Mouse (Mus musculus): ENCODE data around the gene Capn11.

Capn11 gene

DNA sequence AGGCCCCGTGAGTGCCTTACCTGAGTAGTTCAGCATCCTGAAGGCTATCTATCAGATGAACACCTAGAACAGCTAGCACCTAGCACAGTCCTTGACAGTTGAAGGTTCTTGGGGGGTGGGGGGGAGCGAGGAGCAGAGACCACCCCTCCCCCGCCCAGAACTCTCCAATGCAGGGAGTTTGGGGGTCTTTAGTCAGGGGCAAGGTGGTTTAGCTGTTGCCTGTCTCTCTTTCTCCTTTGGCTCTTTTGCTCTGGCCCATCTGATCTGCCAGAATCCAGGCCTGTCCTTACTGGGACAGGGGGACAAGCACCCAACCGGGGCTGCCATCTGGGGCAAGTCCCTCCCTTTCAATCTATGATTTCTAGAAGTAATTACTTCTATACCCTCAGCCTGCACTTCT lies at the start of gene Capn11:
TSS of gene Capn11 (minus strand) at position 101 of the 400 bp plus-strand sequence.
- DNase-seq, result no peak

DNA sequence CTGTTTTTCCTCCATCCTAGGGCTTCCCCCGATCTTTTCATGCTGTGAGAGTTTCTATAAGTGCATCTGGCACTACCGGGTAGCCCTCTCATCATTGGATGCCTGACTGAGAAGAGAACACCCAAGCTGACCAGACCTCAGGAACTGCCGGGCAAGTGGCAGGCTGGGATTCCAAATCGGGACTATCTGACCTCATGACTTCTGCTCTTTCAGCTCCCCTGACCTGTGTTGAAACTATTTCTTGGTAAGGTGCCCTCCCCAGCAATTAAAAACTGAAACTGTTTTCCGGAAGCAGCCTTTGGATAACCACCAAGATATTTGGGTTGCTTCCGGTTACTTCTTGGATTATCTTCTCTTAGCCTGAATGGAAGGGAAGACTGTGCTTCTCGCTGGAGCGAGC lies 49.1 kb upstream of the Capn11 start:
- DNase-seq, result no peak

DNA sequence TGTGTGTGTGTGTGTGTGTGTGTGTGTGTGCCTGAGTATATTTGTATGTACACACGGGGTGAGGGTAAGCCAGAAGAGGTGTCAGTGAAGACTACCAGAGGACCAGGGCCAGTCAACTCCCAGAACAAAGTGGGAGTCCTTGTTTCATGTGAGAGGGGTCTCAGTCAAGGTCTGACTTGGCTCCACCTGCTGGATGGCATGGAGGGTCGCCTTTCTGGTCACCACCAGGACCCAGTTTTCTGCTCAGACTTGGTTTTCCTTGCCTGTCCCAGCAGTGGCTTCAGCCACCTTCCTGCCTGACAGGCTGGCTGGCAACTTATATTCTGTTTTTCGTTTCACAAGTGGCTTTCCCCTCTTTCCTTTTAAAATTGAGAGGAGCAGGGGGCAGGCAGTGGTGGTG lies 48.3 kb upstream of the Capn11 start:
- no peak for DNase-seq

DNA sequence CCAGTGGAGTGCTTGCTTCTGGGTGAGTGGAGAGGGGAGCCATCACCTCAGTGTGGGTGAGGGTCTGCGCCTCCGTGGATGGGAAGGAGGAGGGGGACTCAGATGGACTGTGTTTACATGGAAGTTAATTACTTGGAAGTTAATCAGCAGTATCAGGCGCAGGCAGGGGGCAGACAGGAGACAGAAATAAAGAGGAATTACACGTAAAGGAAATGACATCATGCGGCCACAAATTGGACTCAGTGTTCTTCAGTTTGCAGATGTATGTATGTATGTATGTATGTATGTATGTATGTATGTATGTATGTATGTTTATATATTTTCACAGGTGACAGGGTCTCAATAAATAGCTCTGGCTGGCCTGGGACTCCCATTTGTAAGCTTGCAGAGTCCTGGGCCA lies 47.7 kb upstream of the Capn11 start:
- no peak for DNase-seq

DNA sequence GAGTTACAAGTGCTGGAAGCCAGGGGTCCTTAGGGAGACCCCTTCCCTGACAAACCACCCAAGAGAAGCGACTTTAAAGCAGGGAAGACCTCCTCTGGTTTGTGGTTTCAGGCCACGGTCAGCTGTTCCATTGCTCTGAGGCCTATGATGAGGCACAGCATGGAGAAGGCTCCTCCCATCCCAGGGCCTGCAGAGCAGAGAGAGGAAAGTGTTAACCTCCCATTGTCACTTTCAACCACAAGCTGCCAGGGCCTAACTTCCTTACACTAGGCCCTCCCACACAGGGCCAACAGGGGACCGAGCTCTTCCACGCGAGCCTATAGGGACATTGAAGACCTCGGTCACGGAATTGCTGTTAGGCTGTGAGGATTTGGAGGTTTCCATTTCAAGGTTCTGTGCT lies 44.1 kb upstream of the Capn11 start:
- no peak for DNase-seq

DNA sequence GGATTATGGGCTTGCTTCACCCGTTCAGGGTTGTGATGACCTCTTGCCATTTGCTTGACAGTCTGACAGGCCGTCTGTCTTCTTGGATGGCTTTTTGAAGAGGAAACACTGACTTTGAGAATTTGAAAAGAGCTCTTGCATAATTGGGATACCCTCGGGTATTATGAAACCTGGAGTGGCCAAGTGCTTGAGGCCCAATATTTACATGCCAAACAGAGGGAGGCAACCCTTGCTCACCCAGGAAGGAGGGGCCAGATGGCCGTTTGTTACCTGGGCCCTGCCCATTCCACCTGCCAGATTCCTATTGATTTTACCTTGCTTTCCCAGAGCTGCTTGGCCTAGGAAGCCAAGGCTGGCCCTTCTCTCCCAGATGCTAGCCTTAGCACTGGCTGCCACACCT lies 43.1 kb upstream of the Capn11 start:
- DNase-seq, result no peak

DNA sequence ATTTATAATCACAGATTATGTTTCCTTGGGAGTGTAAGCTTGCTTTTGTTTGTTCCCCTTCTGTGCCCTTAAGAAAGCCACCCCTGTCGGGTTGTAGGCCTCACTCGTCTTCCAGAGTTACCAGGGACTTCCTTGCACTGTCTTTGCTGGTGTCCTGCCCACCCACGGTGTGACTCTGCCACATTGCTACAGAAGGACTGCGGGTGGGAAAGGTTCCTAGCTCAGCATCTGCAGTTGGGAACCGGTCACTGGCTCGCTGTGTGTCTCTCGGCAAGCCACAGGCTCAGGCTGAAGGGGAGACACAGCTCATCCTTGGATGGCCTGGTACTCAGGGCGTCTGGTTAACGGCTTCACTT lies 42.1 kb upstream of the Capn11 start:
- DNase-seq, result no peak

DNA sequence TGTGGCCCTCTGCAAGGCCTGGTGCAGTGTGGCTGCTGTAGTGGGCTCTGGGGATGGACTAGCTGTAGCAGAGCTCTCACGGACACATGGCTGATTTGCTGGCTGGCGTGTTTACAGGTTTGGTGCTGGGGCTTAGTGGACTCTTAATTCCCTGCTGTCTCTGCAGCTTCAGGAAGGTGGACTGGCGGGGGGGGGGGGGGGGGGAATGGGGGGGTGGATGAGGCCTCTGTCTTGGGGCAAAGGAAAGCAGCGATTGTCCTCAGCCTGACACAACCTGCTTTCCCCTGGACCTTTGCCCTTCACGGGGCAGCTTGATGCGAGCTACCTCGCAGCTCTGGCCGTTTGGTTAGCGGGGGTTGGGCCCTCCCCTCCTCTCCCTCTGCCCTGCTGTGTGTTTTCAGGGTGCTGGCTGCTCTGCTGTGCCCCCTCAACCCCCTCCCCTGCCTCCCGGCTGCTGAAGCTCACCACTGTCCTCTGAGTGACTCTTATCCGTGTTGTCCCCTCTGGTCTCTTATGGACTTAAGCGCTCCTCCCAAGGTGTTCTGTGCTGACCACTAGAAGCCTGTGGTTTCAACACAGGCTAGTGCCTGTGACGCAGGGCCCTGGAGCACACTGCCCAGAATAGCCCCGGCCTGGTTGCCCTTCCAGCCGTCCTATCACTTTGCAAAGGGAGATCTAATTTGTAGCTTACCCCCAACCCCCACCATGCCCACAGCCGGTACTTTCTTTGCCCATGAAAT lies 41.5 kb upstream of the Capn11 start:
- DNase-seq, result peak in 1 of 2 experiments; percentile 41

DNA sequence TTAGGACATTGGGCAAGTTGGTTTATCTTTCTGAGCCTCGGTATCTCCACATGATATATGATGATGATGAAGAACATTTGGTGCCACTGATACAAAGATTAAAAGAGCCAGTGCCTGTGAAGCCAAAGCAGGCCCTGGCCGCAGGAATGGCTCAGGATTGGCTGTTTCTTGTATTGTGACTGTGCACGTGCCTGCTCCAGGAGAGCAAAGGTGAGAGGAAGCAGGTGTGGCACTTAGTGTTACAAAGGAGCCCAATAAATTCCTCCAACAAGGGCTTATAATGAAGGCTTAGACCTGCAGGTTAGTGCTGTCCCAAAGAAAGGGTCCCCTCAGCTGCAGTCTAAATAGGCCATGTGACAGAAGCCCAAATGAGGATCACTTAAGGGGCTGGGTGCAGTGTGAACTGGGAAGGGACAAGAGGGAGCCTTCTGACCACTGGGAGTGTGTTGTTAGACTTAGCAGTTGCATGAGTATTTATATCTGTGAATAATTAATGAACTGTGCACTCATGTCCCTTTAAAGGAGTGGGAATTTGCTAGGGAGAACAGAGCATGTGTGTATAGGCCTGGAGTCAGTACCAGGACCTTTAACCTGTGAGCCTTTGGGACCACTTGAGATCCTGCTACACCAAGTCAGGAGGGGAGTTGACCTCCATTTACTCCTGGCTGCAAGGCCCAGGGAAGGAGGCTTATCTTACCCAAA lies 40.1 kb upstream of the Capn11 start:
- no peak for DNase-seq

DNA sequence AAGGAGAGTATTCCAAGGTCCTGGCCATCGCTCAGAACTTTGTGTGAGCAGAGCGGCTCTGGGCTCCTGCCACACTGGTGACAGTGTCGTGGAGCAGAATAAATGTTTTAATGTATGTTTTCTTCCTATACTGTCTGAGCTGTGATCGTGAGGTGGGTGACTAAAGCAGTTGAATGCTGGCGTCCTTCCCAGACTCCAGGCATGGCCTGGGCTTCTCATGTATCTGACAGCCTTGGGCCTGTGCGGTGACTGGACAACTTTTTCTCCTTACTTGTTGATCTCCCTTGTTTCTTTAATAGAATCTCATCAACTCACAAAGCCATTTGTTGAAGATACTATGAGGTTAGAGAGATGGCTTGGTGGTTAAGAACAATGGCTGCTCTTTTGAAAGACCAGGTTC lies 39.2 kb upstream of the Capn11 start:
- no peak for DNase-seq

DNA sequence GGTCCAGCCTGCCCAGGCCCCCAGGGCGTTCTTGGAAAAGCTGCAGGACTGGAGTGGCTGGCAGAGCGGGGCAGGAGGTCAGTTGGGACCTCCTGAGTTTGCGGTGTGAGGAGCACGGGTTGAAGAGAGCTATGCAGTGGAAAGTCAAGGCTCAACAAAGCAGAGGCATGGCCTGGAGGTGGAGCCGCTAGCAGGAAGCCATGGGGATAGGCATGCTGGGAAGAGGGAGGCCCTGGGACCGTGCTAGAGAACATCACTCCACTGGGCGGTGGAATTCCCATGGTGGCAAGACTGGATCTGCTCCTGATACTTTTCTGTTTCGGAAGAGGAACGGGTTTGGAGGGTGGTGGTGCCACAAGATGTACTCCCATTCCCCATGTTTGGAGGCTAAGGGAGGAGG lies 37.9 kb upstream of the Capn11 start:
- DNase-seq, result no peak

DNA sequence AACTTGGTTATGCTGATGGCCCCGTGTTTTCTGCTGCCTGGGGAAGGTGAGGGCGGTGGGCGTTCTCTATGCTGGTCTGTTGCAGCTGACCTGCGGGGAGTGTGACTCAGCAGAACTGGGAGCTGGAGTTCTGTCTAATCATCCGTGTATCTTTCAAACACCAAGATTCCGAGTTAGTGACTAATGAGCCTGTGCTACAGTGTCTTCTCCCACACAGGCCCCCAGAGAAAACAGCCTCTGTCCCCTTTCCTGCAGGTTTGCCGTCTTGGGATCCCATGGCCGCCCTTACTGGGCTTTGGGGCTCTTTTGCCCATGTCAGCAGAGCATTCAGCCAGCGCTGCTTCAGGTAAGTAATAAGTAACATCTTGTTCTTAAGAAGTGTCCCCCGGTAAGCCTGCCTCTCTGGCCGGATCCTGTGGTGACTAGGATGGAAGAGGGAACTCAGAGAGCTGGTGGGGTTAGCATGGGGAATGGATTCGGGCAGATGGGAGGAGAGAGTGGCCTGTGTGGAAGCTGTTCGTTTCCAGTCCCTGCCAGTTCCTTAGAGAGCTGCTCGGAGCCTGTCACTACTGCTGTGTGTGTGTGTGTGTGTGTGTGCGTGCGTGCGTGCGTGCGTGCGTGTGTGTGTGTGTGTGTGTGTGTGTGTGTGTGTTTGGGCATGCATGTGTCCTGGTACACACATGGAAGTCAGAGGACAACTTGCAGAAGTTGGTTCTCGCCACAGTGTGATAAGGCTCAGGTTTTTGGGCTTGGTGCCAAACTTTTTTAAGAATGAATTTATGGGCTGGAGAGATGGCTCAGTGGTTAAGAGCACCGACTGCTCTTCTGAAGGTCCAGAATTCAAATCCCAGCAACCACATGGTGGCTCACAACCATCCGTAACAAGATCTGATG lies 36.3 kb upstream of the Capn11 start:
- peak; percentile 37 to 58 for DNase-seq

DNA sequence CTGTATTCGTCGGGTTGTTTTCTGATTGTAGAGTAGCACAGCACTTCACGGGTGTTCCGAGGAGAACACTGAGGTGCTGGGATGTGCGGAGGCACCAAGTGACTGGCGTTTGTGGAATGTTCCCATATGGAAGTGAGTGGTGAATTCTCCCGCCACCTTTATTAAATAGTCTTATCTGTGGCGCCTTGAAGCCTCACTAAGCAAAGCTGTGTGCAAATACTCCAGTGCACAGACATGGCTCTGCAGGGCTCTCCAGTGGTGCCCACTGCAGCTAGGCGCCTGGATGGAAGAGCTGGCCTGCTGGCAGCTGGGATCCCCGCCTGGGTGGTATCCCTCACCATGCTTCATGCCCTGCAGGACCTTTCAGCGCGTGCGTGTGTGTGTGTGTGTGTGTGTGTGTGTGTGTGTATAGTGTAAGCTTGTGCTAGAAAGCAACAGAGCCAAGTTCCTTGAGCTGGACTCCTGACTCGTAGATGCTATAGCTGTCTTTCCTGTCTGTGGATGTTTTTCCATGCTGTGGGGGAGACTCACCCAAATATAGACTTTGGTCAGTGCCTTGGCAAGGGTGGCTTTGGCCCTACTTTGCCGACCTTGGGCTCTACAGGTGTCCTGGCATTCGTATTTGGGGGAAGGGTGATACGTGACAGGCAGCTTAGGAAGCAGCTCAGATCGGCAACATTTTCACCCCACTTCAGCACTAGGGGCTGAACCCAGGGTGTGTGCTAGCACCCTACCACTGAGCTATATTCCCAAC lies 34.9 kb upstream of the Capn11 start:
- DNase-seq, result peak in 1 of 2 experiments; percentile 40

DNA sequence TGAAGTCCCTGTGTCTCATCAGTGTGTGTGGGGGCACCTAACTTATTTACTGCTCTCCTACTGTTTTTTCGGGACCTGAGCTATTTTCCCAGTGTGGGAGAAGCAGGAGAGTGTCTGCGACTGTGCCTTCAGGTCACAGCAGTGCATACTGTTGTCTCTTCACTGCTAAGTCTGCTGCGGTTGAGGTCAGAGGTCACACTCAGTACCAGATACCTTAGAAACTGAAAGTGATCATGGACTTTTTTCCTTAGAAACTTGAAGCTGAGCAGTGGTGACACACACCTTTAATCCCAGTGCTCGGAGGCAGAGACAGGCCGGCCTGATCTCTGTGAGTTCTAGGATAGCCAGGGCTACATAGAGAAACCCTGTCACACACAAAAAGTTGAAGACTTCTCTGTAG lies 33.0 kb upstream of the Capn11 start:
- DNase-seq, result no peak

DNA sequence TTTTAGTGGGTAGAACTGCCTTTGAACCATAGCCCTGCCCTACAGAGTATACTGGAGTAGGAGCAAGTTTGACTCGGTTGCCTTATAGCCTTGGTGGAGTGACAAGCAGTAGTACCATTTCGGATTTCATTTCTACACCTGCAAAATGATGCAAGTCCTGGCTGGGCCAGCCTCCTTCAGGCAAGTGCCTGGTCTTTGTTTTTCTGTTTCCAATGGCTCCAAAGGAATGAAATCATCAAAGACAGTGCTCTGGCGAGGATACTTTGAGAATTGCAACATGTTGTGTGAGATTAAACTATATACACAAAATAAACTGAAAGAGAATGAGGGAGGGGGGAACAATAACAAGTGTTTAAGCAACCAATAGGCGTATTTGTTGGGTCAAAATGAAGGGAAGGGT lies 30.9 kb upstream of the Capn11 start:
- no peak for DNase-seq

DNA sequence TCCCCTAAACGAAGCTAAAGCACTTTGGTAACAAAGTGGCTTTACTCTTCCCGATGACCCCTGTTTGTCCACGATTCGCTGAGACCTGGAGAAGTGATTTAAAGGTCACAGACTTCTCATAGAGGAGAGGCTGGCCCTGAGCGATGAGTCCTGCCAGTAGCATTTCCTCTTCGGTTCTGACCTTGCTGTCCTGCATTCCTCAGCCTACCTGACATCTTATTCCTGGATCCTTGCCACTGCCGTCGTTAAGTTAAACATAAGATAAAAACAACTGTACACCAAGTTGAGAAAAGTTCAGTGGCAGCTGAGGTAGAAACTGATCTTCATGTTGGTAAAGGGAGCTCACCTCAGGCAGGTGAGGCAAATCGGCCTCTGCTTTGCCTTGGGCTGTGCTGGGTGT lies 30.0 kb upstream of the Capn11 start:
- no peak for DNase-seq

DNA sequence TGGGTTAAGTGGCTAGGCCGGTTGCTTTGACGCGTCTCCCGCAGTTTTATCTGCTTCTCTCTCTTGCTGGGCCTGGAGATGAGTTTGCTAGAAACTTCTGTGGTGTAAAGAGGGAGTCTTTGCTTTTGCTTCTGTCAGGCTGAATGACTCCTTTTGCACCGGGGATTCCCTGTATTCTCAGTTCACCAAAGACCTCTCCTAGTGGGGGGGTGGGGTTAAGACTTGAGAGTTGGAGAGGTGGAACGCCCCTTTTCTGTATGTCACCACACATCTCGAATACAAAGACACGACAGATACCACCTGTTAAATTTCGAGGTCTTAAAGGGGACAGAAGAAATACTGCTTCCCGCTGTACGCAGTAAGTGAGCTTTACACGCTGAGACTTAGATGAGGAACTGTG lies 27.6 kb upstream of the Capn11 start, which contains the start of gene Tmem63b:
TSS of gene Tmem63b (minus strand) at position 190 of the 400 bp plus-strand sequence.
- no peak for DNase-seq

DNA sequence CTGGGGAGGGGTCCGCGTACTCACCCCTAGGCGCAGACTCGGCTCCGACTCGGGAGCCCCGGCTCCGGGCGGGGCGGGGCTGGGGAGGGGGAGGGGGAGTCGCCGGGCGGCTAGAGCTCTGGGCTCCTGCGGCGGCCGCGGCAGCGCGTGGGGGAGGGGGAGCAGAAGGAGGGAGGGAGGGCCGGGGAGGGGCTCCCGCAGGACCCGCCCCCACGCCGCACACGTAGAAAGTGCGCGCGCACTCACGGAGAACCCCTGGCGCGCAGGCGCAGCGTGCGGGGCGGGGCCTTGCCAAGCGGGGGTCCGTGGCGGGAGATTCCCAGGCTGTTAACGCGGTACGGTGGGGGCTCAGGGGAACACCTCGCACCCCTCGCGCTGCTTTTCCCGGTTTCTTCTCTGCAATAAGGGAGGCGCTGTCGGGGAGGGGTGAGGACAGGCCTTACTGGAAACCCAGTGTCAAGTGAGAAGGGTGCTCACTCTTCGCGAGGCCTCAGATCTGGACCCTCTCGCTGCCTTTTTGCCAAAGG lies 27.0 kb upstream of the Capn11 start, which contains the start of gene Mrpl14:
TSS of gene Mrpl14 (plus strand) at position 230 of the 527 bp plus-strand sequence.
- DNase-seq, result peak; percentile 97 to 98

DNA sequence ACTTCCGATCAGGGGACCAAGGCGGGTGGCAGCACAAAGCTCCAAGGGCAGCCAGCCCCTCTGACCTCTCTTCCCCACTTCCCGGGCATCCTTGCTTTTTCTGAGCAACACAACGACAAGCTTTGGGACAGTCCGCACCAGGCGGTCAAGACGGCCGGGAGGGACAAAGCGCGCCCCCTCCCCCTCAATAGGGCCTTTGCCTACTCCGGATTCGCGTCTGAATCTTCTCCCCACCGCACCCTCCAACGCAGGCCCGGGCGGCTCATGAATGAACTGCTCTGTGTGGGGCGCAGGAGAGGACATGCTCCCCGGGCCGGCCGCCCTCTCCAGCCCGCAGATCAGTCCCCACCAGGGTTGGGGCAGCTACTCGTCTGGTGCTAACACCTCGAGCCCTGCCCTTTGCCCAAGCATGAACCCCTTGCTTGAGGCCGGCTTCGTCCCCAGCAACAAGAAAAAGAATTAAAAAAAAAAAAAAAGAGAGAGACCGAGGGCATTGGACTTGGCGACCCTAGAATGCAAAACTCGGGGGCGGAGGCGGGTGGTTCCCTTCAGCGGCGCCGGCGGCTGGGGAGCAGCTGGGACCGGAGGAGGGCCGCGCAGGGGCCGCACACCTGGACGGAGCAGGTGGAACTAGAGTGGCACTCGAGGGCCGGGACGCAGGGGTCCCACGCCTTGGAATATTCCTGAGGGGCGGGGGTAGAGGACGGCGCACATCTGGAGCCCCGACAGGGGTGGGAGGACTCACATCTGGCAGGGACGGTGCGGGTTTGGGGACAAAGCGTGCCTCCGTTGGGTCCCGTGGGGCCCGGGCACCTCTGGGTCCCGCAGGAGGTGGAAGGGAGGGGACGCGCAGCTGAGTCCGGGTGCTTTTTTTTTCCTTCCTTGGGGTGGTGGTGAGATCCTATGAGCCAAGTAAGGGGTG lies 26.3 kb upstream of the Capn11 start:
- peak; percentile 66 to 77 for DNase-seq

DNA sequence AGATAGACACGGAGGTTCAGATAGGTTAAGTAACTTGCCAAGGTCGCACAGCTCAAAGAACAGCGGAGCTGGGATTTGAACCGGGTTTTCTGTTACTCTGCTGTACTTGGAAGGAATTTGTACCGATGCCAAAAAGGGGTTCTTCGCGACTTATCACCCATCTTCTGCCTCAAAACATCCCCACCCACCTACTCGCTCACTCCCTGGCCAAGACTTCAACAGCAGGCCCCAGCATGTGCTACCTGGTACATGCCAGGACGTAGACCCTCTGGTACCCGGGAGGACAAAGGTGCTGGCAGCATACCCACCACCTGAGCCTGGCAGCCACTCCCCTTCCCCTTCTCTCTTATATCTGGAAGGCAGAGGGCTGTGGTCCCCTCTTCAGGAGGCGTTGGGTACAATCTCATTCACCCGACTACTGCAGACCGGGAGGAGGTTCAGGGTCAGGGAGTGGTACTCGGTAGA lies 25.6 kb upstream of the Capn11 start:
- no peak for DNase-seq

DNA sequence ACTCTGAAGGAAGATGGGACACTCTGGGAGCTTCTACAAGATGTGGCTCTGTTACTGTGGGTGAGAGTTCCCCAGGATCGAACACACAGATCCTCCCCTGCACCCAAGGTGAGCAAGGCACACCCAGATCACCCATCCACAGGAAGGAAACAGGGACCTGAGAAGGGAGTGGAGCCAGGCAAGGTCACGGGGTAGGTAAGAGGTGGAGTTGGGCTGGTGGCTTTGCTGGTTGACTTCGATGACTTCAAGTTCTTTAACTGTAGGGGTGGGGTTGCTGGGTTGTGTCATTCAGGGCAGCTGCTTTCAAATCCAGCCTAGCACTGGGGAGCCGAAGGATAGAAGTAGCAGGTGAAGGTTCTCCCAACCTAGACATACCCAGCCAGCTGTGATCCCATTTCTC lies 23.7 kb upstream of the Capn11 start:
- no peak for DNase-seq

Data from kidney, postnatal 4 days (tissue).